Mouse (Mus musculus): ENCODE measurements around the gene Itpkb. TPM values are rescaled to one million over a fixed set of nuclear protein-coding genes. Genes with fewer than 3 reads are reported as not detected.
A peak's percentile ranks its signal among the peaks of the same experiment; 100 is the strongest.

Gene Itpkb
- polyA plus RNA-seq, 1 experiment from 2014 or later, result 5.6 TPM

GRCm38 (mm10) chr1:180333588-180333987 is 3.3 kb downstream of the Itpkb start:
- Histone ChIP-seq H3K9me3 (ENCODE audit: control insufficient read depth, low read length) (no peaks in the 10 kb centered on the region), H3K27me3 (ENCODE audit: control insufficient read depth, insufficient read depth, low read length) (peaks cover 11% of the 10 kb centered on the region), H3K27ac (replicated peaks in 1 of 2; ENCODE audit: control insufficient read depth in 1 of 2, insufficient read depth in 1 of 2, low read depth in 2 of 2, low read length in 2 of 2) (no peak overlapping the region), H3K4me3 (ENCODE audit: control insufficient read depth in 1 of 2, insufficient read depth in 1 of 2, low read depth in 1 of 2, low read length in 2 of 2) (peak overlapping the region; percentile 59 to 89), H3K36me3 (ENCODE audit: control insufficient read depth, insufficient read depth, low read length) (peaks cover 17% of the 10 kb centered on the region), H3K4me1 (ENCODE audit: control insufficient read depth in 2 of 2, insufficient read depth in 2 of 2, low read length in 2 of 2) (peaks cover 22 to 41% of the 10 kb centered on the region in 2 experiments), H3K9ac (ENCODE audit: low read length) (peak overlapping the region; percentile 84), H3K4me2 (ENCODE audit: low read length) (peak overlapping the region; percentile 98)
- 43% methylated on average over 6 of the region's 6 CpGs for WGBS
- ATAC-seq (ENCODE audit: insufficient number of reproducible peaks, insufficient read depth, low FRiP score, low read depth), result no peak

DNA sequence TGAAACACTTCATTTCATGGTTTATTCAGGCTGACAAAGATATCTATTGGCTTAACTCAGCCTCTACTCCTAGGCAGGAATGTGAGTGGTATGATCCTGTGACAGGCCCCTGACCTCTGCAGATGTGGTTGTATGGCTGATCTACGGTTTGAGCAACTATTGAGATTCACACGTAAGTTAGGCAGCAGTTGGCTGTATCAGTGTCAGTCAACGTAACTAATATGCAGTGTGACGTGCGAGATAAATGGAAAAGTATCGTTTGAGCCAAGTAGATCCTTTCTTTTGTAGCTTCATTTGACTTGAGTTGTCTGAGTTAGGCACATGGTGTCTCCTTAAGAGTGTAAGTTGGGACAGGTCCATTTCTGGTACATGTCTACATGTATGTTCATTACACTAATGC is 4.3 kb downstream of the Itpkb start:
- Histone ChIP-seq H3K9me3 (ENCODE audit: control insufficient read depth, low read length) (no peaks in the 10 kb centered on the region), H3K4me3 (ENCODE audit: control insufficient read depth in 1 of 2, insufficient read depth in 1 of 2, low read depth in 1 of 2, low read length in 2 of 2) (peak overlapping the region; percentile 5 to 59; a peak in 3 of 4 replicates), H3K36me3 (ENCODE audit: control insufficient read depth, insufficient read depth, low read length) (peaks cover 17% of the 10 kb centered on the region), H3K27me3 (ENCODE audit: control insufficient read depth, insufficient read depth, low read length) (peaks cover 11% of the 10 kb centered on the region), H3K9ac (ENCODE audit: low read length) (no peak overlapping the region), H3K4me1 (ENCODE audit: control insufficient read depth in 2 of 2, insufficient read depth in 2 of 2, low read length in 2 of 2) (peaks cover 18 to 32% of the 10 kb centered on the region in 2 experiments), H3K27ac (replicated peaks in 1 of 2; ENCODE audit: control insufficient read depth in 1 of 2, insufficient read depth in 1 of 2, low read depth in 2 of 2, low read length in 2 of 2) (no peak overlapping the region), H3K4me2 (ENCODE audit: low read length) (peak overlapping the region; percentile 98)
- ATAC-seq (ENCODE audit: insufficient number of reproducible peaks, insufficient read depth, low FRiP score, low read depth), result no peak
- 70% methylated on average over 6 of the region's 6 CpGs for WGBS

GRCm38 (mm10) chr1:180335513-180336375 is 5.5 kb downstream of the Itpkb start:
- 0 out of 4 replicates have a peak overlapping the region, but pooled peaks of 1 of the 2 experiments have one; percentile 0 for H3K4me3 ChIP-seq (ENCODE audit: control insufficient read depth in 1 of 2, insufficient read depth in 1 of 2, low read depth in 1 of 2, low read length in 2 of 2)

DNA sequence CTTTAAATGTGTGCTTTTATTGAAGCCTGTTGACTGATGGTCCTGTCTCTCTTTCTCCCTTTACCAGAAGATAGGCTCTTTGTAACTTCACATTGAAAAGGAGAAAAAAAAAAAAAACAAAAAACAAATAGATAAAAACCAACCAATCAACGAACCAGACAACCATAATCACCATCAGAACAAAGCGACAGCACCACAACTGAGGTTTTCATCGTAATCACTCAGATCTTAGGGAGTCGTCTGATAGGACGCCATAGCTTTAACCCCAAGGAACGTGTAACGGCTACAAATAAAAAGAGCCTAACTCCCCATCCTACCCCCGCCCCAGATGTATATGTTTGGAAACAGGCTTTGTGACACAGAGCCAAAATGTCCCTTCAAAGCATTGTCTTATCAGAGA is 8.1 kb downstream of the Itpkb start:
- Histone ChIP-seq H3K9ac (ENCODE audit: low read length) (no peak overlapping the region), H3K9me3 (ENCODE audit: control insufficient read depth, low read length) (no peaks in the 10 kb centered on the region), H3K4me2 (ENCODE audit: low read length) (no peak overlapping the region), H3K27me3 (ENCODE audit: control insufficient read depth, insufficient read depth, low read length) (peaks cover 7% of the 10 kb centered on the region), H3K27ac (replicated peaks in 1 of 2; ENCODE audit: control insufficient read depth in 1 of 2, insufficient read depth in 1 of 2, low read depth in 2 of 2, low read length in 2 of 2) (no peak overlapping the region), H3K36me3 (ENCODE audit: control insufficient read depth, insufficient read depth, low read length) (peaks cover 9% of the 10 kb centered on the region), H3K4me1 (ENCODE audit: control insufficient read depth in 2 of 2, insufficient read depth in 2 of 2, low read length in 2 of 2) (peaks cover 14 to 15% of the 10 kb centered on the region in 2 experiments), H3K4me3 (ENCODE audit: control insufficient read depth in 1 of 2, insufficient read depth in 1 of 2, low read depth in 1 of 2, low read length in 2 of 2) (no peak overlapping the region)
- WGBS, result 74% methylated on average over 8 of the region's 8 CpGs
- no peak for ATAC-seq (ENCODE audit: insufficient number of reproducible peaks, insufficient read depth, low FRiP score, low read depth)

More at GRCm38 (mm10) chr1:180335513-180336375, 5.5 kb downstream of the Itpkb start:
- WGBS, result 74% methylated on average over 12 of the region's 12 CpGs
- Histone ChIP-seq H3K4me1 (ENCODE audit: control insufficient read depth in 2 of 2, insufficient read depth in 2 of 2, low read length in 2 of 2) (peaks cover 18 to 28% of the 10 kb centered on the region in 2 experiments), H3K36me3 (ENCODE audit: control insufficient read depth, insufficient read depth, low read length) (peaks cover 17% of the 10 kb centered on the region), H3K27ac (replicated peaks in 1 of 2; ENCODE audit: control insufficient read depth in 1 of 2, insufficient read depth in 1 of 2, low read depth in 2 of 2, low read length in 2 of 2) (no peak overlapping the region), H3K4me2 (ENCODE audit: low read length) (peak overlapping the region; percentile 98), H3K27me3 (ENCODE audit: control insufficient read depth, insufficient read depth, low read length) (peaks cover 11% of the 10 kb centered on the region), H3K9ac (ENCODE audit: low read length) (no peak overlapping the region), H3K9me3 (ENCODE audit: control insufficient read depth, low read length) (no peaks in the 10 kb centered on the region)
- ATAC-seq (ENCODE audit: insufficient number of reproducible peaks, insufficient read depth, low FRiP score, low read depth), result no peak

- peaks cover 2% of the 10 kb centered on the region for H3K36me3 ChIP-seq (ENCODE audit: control insufficient read depth, insufficient read depth, low read length)
- no peaks in the 10 kb centered on the region for H3K9me3 ChIP-seq (ENCODE audit: control insufficient read depth, low read length)
- no peak overlapping the region for H3K4me3 ChIP-seq (ENCODE audit: control insufficient read depth in 1 of 2, insufficient read depth in 1 of 2, low read depth in 1 of 2, low read length in 2 of 2)
- no peak for ATAC-seq (ENCODE audit: insufficient number of reproducible peaks, insufficient read depth, low FRiP score, low read depth)
- no peak overlapping the region for H3K27ac ChIP-seq (replicated peaks in 1 of 2; ENCODE audit: control insufficient read depth in 1 of 2, insufficient read depth in 1 of 2, low read depth in 2 of 2, low read length in 2 of 2)
- WGBS, result 80% methylated on average over 5 of the region's 5 CpGs
- H3K9ac ChIP-seq (ENCODE audit: low read length), result no peak overlapping the region
- H3K4me2 ChIP-seq (ENCODE audit: low read length), result no peak overlapping the region
- no peaks in the 10 kb centered on the region for H3K27me3 ChIP-seq (ENCODE audit: control insufficient read depth, insufficient read depth, low read length)
- H3K4me1 ChIP-seq (ENCODE audit: control insufficient read depth in 2 of 2, insufficient read depth in 2 of 2, low read length in 2 of 2), result peaks cover 12 to 14% of the 10 kb centered on the region in 2 experiments
Measured at GRCm38 (mm10) chr1:180339143-180339542, 8.9 kb downstream of the Itpkb start.

DNA sequence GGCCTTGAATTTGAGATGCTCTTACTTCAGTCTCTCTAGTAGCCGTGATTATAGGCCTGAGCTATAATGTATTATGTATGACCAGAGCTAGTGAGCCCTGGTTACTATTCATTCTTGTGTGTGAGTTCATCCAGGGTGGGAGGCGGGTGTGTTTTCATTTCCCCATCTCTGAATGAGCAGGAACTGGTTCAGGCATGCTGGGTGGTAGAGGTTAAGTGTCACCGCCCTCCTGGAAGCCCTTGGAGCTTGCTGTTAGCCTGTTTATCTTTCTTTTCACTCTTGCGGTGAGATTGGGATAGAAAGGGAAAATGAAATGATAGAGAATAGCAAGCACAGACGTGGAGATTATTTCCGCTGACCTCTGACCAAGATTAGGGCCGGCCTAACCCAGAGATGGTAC is 12.7 kb downstream of the Itpkb start:
- H3K4me1 ChIP-seq (ENCODE audit: control insufficient read depth in 2 of 2, insufficient read depth in 2 of 2, low read length in 2 of 2), result peaks cover 9% of the 10 kb centered on the region in 2 experiments
- ATAC-seq (ENCODE audit: insufficient number of reproducible peaks, insufficient read depth, low FRiP score, low read depth), result no peak
- no peaks in the 10 kb centered on the region for H3K36me3 ChIP-seq (ENCODE audit: control insufficient read depth, insufficient read depth, low read length)
- 76% methylated on average over 7 of the region's 7 CpGs for WGBS
- H3K4me3 ChIP-seq (ENCODE audit: control insufficient read depth in 1 of 2, insufficient read depth in 1 of 2, low read depth in 1 of 2, low read length in 2 of 2), result no peak overlapping the region
- H3K27ac ChIP-seq (replicated peaks in 1 of 2; ENCODE audit: control insufficient read depth in 1 of 2, insufficient read depth in 1 of 2, low read depth in 2 of 2, low read length in 2 of 2), result no peak overlapping the region
- H3K9me3 ChIP-seq (ENCODE audit: control insufficient read depth, low read length), result no peaks in the 10 kb centered on the region
- H3K27me3 ChIP-seq (ENCODE audit: control insufficient read depth, insufficient read depth, low read length), result no peaks in the 10 kb centered on the region
- no peak overlapping the region for H3K4me2 ChIP-seq (ENCODE audit: low read length)
- no peak overlapping the region for H3K9ac ChIP-seq (ENCODE audit: low read length)

DNA sequence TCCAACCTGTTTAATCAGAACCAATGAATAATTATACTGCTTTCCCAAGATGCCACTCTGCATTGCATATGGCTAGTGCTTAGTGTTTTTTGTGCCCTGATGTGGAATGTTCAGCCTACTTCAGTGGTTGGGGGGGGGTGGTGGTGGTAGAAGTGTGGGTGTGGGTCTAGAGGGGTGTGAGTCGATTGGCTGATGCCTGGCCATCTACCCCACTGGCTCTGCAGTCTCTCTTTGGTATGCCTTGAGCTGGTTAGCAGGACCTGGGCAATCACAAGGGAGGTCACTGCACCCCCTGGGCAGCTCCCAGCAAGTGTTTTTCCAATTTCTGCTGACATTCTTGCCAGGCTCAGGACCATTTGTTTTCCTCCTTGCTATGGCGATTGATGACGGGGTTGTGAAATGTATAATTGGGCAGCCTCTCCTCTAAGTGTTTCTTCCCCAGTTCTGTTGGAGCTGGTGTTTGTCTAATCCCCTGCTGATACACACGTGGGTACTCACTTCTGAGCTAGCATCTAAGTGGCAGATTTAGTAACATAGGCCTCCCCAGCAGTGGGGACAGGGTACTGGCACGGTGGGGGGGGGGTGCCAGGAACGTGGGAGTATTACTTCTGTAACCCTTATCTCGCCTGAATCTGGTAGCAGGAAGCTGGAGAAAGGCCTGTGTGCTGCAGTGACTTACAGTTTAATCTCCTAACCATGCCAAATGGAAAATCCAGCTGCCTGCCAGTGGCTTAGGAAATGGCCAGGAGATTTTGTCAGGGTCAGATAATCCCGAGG is 13.3 kb downstream of the Itpkb start:
- peaks cover 9 to 11% of the 10 kb centered on the region in 2 experiments for H3K4me1 ChIP-seq (ENCODE audit: control insufficient read depth in 2 of 2, insufficient read depth in 2 of 2, low read length in 2 of 2)
- no peak overlapping the region for H3K9ac ChIP-seq (ENCODE audit: low read length)
- H3K36me3 ChIP-seq (ENCODE audit: control insufficient read depth, insufficient read depth, low read length), result no peaks in the 10 kb centered on the region
- ATAC-seq (ENCODE audit: insufficient number of reproducible peaks, insufficient read depth, low FRiP score, low read depth), result no peak
- 22% methylated on average over 8 of the region's 8 CpGs for WGBS
- no peaks in the 10 kb centered on the region for H3K27me3 ChIP-seq (ENCODE audit: control insufficient read depth, insufficient read depth, low read length)
- H3K9me3 ChIP-seq (ENCODE audit: control insufficient read depth, low read length), result no peaks in the 10 kb centered on the region
- no peak overlapping the region for H3K4me2 ChIP-seq (ENCODE audit: low read length)
- no peak overlapping the region for H3K27ac ChIP-seq (replicated peaks in 1 of 2; ENCODE audit: control insufficient read depth in 1 of 2, insufficient read depth in 1 of 2, low read depth in 2 of 2, low read length in 2 of 2)
- no peak overlapping the region for H3K4me3 ChIP-seq (ENCODE audit: control insufficient read depth in 1 of 2, insufficient read depth in 1 of 2, low read depth in 1 of 2, low read length in 2 of 2)
